Mouse (Mus musculus) forebrain, embryonic 11.5 days (tissue): ENCODE results near the gene Gpr142. TPM values are rescaled to one million over a fixed set of nuclear protein-coding genes. Genes with fewer than 3 reads are reported as not detected.

Experiments
- ATAC-seq: fragments of 200-750 bp; cut with Nextera tagmentation; replicated peaks from 2 replicates; pipeline ENCODE4 v1.8.0; 2017; ENCODE audit warnings: moderate TSS enrichment; ENCODE audit not compliant: low FRiP score
- DNase-seq: peaks from one replicate; pipeline ENCODE4 v3.0.0-alpha.2; 2017; ENCODE audit warnings: low spot score
- H3K27ac ChIP-seq: fragments of 300-500 bp; sonication (generic); 2 replicates; pipeline ENCODE4 v1.5.1; 2014; ENCODE audit warnings: low read depth, low read length
- H3K27me3 ChIP-seq: fragments of 300-500 bp; sonication (generic); 2 replicates; pipeline ENCODE4 v1.6.1; 2014; ENCODE audit warnings: mild to moderate bottlenecking, low read length, mixed read lengths; ENCODE audit not compliant: control insufficient read depth, insufficient read depth
- H3K36me3 ChIP-seq: fragments of 300-500 bp; sonication (generic); 2 replicates; pipeline ENCODE4 v1.6.1; 2014; ENCODE audit warnings: mild to moderate bottlenecking, low read length, moderate library complexity, mixed read lengths; ENCODE audit not compliant: control insufficient read depth, insufficient read depth
- H3K4me1 ChIP-seq: fragments of 300-500 bp; sonication (generic); replicated peaks from 2 replicates; pipeline ENCODE4 v1.6.1; 2014; ENCODE audit warnings: low read length, mixed read lengths; ENCODE audit not compliant: control insufficient read depth, insufficient read depth
- H3K4me2 ChIP-seq: fragments of 300-500 bp; sonication (generic); 2 replicates; pipeline ENCODE4 v1.6.1; 2014; ENCODE audit warnings: low read depth, mild to moderate bottlenecking, low read length, moderate library complexity, mixed read lengths; ENCODE audit not compliant: severe bottlenecking
- H3K4me3 ChIP-seq: fragments of 300-500 bp; sonication (generic); 2 replicates; pipeline ENCODE4 v1.5.1; 2014; ENCODE audit warnings: low read depth, low read length
- H3K9ac ChIP-seq: fragments of 300-500 bp; sonication (generic); 2 replicates; pipeline ENCODE4 v1.6.1; 2014; ENCODE audit warnings: low read length
- H3K9me3 ChIP-seq: fragments of 300-500 bp; sonication (generic); 2 replicates; pipeline ENCODE4 v1.6.1; 2016; ENCODE audit warnings: low read length, mixed read lengths; ENCODE audit not compliant: control insufficient read depth
- WGBS: fragments of 180-500 bp; shearing (Covaris S2); extraction: QIAGEN DNeasy Blood & Tissue Kit; methylation state at CpG from one replicate; pipeline ENCODE4 v1.1.7; 2014; 5-methylcytosine and 5-hydroxymethylcytosine counted together
- polyA plus RNA-seq: library from polyadenylated mRNA; unstranded; fragments of >200 nt; fragmentation: Nextera tagmentation; extraction: Ambion mirVana; gene quantifications from 2 replicates; pipeline ENCODE4 v1.2.1, GENCODE M21; 2014

Gene Gpr142
- polyA plus RNA-seq: not detected in 2 replicates

- H3K9me3 ChIP-seq: no peaks in the 10 kb centered on the region; the same call in 1 of the 2 replicates
- WGBS: 93% methylated on average over 3 of the region's 3 CpGs
- H3K4me3 ChIP-seq: no peak within 1 kb of the TSS
- DNase-seq: no peak
- peaks cover 4% of the 10 kb centered on the region for H3K27me3 ChIP-seq
- no peak within 1 kb of the TSS for H3K27ac ChIP-seq
- H3K4me1 ChIP-seq: peaks cover 23% of the 10 kb centered on the region
- no peaks in the 10 kb centered on the region for H3K36me3 ChIP-seq
- H3K4me2 ChIP-seq: no peak within 1 kb of the TSS
- no peak within 1 kb of the TSS for H3K9ac ChIP-seq
- no peak for ATAC-seq
Measured at GRCm38 (mm10) chr11:114798624-114799023, at the start of gene Gpr142. TSS of gene Gpr142 (plus strand) at chr11:114798924.

- H3K36me3 ChIP-seq: no peaks in the 10 kb centered on the region
- H3K4me3 ChIP-seq: peak within 1 kb of the TSS; percentile 42
- ATAC-seq (peak; percentile 87), DNase-seq (peak; percentile 87)
- peak within 1 kb of the TSS; percentile 75 for H3K4me2 ChIP-seq
- H3K4me1 ChIP-seq: peaks cover 7% of the 10 kb centered on the region; the same call in 1 of the 2 replicates
- 2% methylated on average over 50 of the region's 51 CpGs for WGBS
- peak within 1 kb of the TSS; percentile 42 for H3K9ac ChIP-seq
- H3K9me3 ChIP-seq: no peaks in the 10 kb centered on the region
- no peak within 1 kb of the TSS for H3K27ac ChIP-seq
- H3K27me3 ChIP-seq: peaks cover 14% of the 10 kb centered on the region; the same call in 1 of the 2 replicates
Measured at GRCm38 (mm10) chr11:114764820-114765818, 33.6 kb upstream of the Gpr142 start, which contains the start of gene Kif19a. TSS of gene Kif19a (plus strand) at chr11:114765388.

GRCm38 (mm10) chr11:114769911-114770310 lies 28.8 kb upstream of the Gpr142 start:
- H3K4me3 ChIP-seq: no peak overlapping the region
- 38% methylated on average over 6 of the region's 6 CpGs for WGBS
- no peak overlapping the region for H3K9ac ChIP-seq
- peaks cover 11% of the 10 kb centered on the region; the same call in 1 of the 2 replicates for H3K27me3 ChIP-seq
- H3K4me2 ChIP-seq: no peak overlapping the region
- no peak for DNase-seq
- no peaks in the 10 kb centered on the region for H3K9me3 ChIP-seq
- no peak overlapping the region for H3K27ac ChIP-seq
- H3K36me3 ChIP-seq: no peaks in the 10 kb centered on the region
- ATAC-seq: no peak
- peaks cover 4% of the 10 kb centered on the region; the same call in 1 of the 2 replicates for H3K4me1 ChIP-seq

GRCm38 (mm10) chr11:114771896-114772295 lies 26.8 kb upstream of the Gpr142 start:
- DNase-seq: no peak
- Histone ChIP-seq H3K9me3 (no peaks in the 10 kb centered on the region), H3K36me3 (no peaks in the 10 kb centered on the region), H3K4me3 (no peak overlapping the region), H3K27me3 (no peaks in the 10 kb centered on the region), H3K4me2 (no peak overlapping the region), H3K9ac (no peak overlapping the region), H3K4me1 (no peaks in the 10 kb centered on the region), H3K27ac (no peak overlapping the region)
- no peak for ATAC-seq
- 65% methylated on average over 2 of the region's 2 CpGs for WGBS

GRCm38 (mm10) chr11:114780076-114780475 lies 18.6 kb upstream of the Gpr142 start:
- ATAC-seq (no peak), DNase-seq (no peak)
- Histone ChIP-seq H3K36me3 (no peaks in the 10 kb centered on the region), H3K27ac (no peak overlapping the region), H3K27me3 (no peaks in the 10 kb centered on the region), H3K4me3 (no peak overlapping the region), H3K9ac (no peak overlapping the region), H3K4me1 (peaks cover 3% of the 10 kb centered on the region; the same call in 1 of the 2 replicates), H3K9me3 (no peaks in the 10 kb centered on the region), H3K4me2 (no peak overlapping the region)
- WGBS: 43% methylated on average over 9 of the region's 9 CpGs

- no peaks in the 10 kb centered on the region for H3K9me3 ChIP-seq
- H3K27ac ChIP-seq: no peak overlapping the region
- DNase-seq: no peak
- peaks cover 33% of the 10 kb centered on the region for H3K27me3 ChIP-seq
- peaks cover 8% of the 10 kb centered on the region; the same call in 1 of the 2 replicates for H3K4me1 ChIP-seq
- peak overlapping the region; percentile 47 for H3K9ac ChIP-seq
- no peak for ATAC-seq
- H3K4me3 ChIP-seq: no peak overlapping the region; the same call in 1 of the 2 replicates
- peak overlapping the region; percentile 49 for H3K4me2 ChIP-seq
- H3K36me3 ChIP-seq: no peaks in the 10 kb centered on the region
- WGBS: 53% methylated on average over 10 of the region's 10 CpGs
Measured at GRCm38 (mm10) chr11:114785892-114786291, 12.8 kb upstream of the Gpr142 start.

GRCm38 (mm10) chr11:114786326-114786725 lies 12.4 kb upstream of the Gpr142 start:
- ATAC-seq (peak; percentile 53; the same call in 1 of the 2 replicates), DNase-seq (peak; percentile 73)
- H3K4me3 ChIP-seq: peak overlapping the region; percentile 19
- peak overlapping the region; percentile 49 for H3K4me2 ChIP-seq
- H3K27ac ChIP-seq: no peak overlapping the region
- H3K27me3 ChIP-seq: peaks cover 37% of the 10 kb centered on the region
- peak overlapping the region; percentile 47 for H3K9ac ChIP-seq
- H3K36me3 ChIP-seq: no peaks in the 10 kb centered on the region
- H3K4me1 ChIP-seq: peaks cover 10% of the 10 kb centered on the region
- 3% methylated on average over 43 of the region's 43 CpGs for WGBS
- H3K9me3 ChIP-seq: no peaks in the 10 kb centered on the region

- H3K4me2 ChIP-seq: no peak overlapping the region
- ATAC-seq (no peak), DNase-seq (no peak)
- peaks cover 20% of the 10 kb centered on the region for H3K4me1 ChIP-seq
- peaks cover 49% of the 10 kb centered on the region for H3K27me3 ChIP-seq
- no peak overlapping the region for H3K27ac ChIP-seq
- no peaks in the 10 kb centered on the region for H3K36me3 ChIP-seq
- H3K9ac ChIP-seq: no peak overlapping the region
- 79% methylated on average over 3 of the region's 3 CpGs for WGBS
- no peaks in the 10 kb centered on the region for H3K9me3 ChIP-seq
- no peak overlapping the region for H3K4me3 ChIP-seq
Measured at GRCm38 (mm10) chr11:114787611-114788010, 11.1 kb upstream of the Gpr142 start.
